Mouse (Mus musculus): ENCODE data around the gene Mtmr11.
"Not testable (repeated sequence)": the region's sequence is repeated elsewhere in the genome, so short reads cannot be mapped to it uniquely, and the experiment has no call there.

The Mtmr11 gene

GRCm38 (mm10) chr3:96219191-96219641 lies 57.4 kb downstream of the Mtmr11 start:
- DNase-seq (ENCODE audit: low read depth) = no peak

GRCm38 (mm10) chr3:96219661-96220130 lies 57.9 kb downstream of the Mtmr11 start, which contains the start of the genes Bola1 and Hist2h2ab:
Gene Bola1, minus strand, starts transcription at chr3:96219709.
Gene Hist2h2ab, plus strand, starts transcription at chr3:96219865.
- peak; percentile 74 for DNase-seq (ENCODE audit: low read depth)

- DNase-seq (ENCODE audit: low read depth) = not testable (repeated sequence)
These were observed 58.4 kb downstream of the Mtmr11 start for GRCm38 (mm10) chr3:96220131-96220764.

GRCm38 (mm10) chr3:96220765-96221639 lies 59.2 kb downstream of the Mtmr11 start, which contains the start of the genes Hist2h2ac and Hist2h2be:
Gene Hist2h2ac, minus strand, starts transcription at chr3:96220880.
Gene Hist2h2be, plus strand, starts transcription at chr3:96221119.
- DNase-seq (ENCODE audit: low read depth) = peak; percentile 85

All from fibroblast of lung, adult 2 months (primary cell).